Mouse (Mus musculus) kidney, adult 2 months (tissue): Measurements from ENCODE around the gene Slc6a13.

Experiments
- CTCF ChIP-seq: fragments of 200-500 bp; conservative IDR thresholded peaks from 2 replicates; pipeline ENCODE4 v1.5.1; 2011; ENCODE audit warnings: low read depth, mild to moderate bottlenecking, control low read depth, low read length, moderate library complexity, mixed read lengths; ENCODE audit not compliant: insufficient read depth, insufficient read length
- POLR2A ChIP-seq: fragments of 200-500 bp; IDR thresholded peaks from one replicate; pipeline ENCODE4 v1.6.1; 2011; ENCODE audit warnings: low read depth, low read length, control low read depth

DNA sequence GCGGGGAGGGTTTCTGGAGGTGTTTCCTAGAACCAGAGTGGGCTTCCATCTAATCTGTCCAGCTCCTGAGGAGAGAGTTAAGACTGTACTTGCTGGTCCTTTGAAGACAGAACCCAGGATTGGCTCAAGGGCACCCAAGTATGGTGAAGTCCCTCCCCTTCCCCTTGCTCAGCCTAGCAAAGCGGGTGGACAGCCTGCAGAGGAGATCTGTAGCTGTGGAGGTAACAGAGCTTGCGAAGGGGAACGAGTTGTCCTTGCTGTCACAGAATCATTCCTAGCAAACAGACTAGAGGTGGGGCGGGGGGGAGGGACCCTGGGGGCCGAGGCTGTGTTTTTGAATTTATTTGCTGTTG lies 43.7 kb downstream of the Slc6a13 start:
- TF ChIP-seq CTCF, result no peak
- TF ChIP-seq POLR2A, result no peak
